Mouse (Mus musculus): Measurements from ENCODE around the gene Wasf3.

Gene Wasf3

DNA sequence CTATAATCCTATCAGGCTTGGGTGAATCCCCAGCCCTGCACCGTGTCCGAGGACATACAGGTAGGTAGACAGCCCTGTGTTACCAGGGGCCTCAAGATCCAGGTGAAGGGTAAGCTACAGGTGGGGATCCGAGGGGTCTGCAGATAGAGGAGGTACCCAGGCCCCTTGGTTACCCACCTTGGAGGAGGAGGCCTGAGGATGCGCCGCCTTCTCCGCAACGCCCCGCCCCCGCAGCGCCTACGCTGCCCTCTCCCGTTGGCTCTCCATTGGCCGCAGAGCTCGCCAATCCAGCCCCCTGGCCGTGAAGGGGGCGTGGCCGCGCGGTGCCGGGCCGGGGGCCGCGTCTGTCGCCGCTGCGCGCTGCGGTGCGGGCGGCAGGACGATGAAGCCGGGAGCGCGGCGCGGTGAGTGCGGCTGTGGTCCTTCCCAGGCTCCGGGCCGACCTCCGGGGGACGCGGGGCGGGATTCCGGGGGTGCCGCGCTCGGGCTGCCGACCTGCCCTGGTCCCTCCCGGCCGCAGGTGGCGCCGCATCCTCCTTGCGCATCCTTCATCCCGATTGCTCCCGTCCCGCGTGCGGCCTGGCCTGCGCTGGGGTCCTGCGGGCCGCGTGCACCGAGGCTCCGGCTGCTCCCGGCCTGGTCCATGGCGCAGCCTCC, at the start of gene Wasf3:
Gene Wasf3 (plus strand): TSS at position 51 of the 657 bp plus-strand sequence.
- peak; percentile 75 to 89 for DNase-seq (ENCODE audit: low spot score in 2 of 2)

- peak in 1 of 2 experiments; percentile 76 for DNase-seq (ENCODE audit: low spot score in 2 of 2)
Observed at GRCm38 (mm10) chr5:146338064-146338463, 46.7 kb upstream of the Wasf3 start.

GRCm38 (mm10) chr5:146340037-146340436, 44.7 kb upstream of the Wasf3 start:
- no peak for DNase-seq (ENCODE audit: low spot score in 2 of 2)

- no peak for DNase-seq (ENCODE audit: low spot score in 2 of 2)
Observed at GRCm38 (mm10) chr5:146344911-146345686, 39.7 kb upstream of the Wasf3 start.

DNA sequence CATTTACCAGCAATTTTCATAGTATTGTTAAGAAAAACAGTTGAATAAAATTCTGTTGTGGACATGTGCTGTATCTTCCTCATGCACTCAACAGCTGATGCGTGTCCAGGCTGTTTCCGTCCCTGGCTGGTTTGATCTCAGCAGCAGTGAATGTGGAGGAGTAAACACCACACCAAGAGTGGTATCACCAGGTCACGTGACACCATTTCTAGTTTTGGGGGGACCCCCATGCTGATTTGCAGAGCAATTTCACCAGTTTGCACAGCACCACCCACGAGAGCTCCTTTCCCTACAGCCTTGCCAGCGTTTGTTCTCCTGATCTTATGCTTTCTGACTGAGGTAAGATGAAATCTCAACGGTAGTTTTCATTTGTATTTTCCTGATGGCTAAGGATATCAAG, 37.7 kb upstream of the Wasf3 start:
- no peak for DNase-seq (ENCODE audit: low spot score in 2 of 2)

DNA sequence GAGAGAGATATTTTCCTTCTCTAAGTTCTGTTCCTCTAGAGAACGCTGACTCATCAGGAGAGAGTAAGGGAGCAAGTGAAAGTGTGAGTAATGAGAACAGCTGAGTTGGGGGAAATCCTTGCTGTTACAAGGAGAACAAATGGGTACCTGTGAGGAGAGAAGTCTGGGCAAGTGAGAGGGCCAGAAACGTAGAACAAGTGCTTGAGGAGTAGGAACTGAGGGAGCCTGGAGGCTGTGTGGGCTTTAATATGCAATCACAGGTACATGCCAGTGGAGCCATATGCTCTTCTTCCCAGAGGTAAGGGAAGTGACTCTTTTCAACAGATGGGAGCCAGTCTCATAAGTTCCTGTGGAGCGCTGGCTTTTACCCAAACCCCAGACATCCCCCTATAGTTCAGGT, 35.6 kb upstream of the Wasf3 start:
- DNase-seq (ENCODE audit: low spot score in 2 of 2): peak in 1 of 2 experiments; percentile 55

DNA sequence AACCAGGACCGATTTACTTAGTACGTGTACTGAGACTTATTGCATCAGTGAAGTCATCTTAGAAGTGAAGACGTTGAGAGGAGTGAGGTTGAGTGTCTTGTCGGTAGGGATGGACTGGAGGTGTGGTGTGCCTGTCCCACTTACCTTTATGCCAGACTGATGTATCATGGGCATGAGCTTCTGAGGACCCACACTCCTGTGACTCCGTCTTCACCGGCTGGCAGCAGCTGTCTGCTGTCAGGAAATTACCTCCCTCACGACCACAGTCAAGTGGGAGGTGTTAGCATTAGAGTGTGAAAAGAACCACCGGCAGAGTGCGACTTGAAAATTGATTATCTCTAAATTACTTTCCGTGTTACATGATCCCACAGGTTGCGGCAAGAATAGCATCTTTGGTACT, 34.0 kb upstream of the Wasf3 start:
- no peak for DNase-seq (ENCODE audit: low spot score in 2 of 2)

DNA sequence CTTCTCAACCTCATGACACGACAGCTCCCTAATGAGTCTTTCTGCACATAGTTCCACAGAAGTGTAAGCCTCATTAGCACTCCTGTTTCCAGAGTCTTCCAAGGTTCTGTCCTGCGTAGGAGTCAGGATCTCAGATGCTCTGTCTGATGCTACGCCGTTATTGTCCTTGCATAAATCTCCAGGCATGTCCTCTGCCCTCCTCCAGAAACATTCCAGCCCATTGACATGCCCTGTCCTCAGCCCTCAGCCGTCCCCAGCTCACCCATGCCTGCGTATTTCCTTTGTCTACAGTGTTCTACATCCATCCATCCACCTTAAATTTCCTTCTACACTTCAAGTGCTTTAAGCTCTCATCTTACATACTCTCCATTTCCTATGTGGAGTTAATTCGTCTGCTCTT, 32.8 kb upstream of the Wasf3 start:
- no peak for DNase-seq (ENCODE audit: low spot score in 2 of 2)

DNA sequence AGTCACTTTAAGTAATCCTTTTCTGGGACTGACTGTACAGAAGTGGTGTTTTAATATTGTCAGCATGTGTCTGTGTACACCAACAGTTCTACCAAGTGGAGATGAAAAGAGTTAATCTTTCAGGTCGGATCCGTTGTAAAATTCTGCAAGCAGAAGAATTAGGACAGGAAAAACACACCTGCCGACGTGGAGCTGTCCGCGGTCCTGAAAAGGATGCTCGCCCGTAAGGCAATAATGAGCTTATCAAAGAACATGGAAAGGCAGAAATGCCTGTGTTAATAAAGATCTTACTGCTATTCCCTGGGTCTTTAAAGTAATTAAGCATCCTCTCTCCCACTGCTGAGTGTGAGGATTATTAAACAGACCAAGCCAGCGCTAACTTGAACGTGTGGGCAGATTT, 24.4 kb upstream of the Wasf3 start:
- DNase-seq (ENCODE audit: low spot score in 2 of 2): no peak

GRCm38 (mm10) chr5:146362711-146363110, 22.1 kb upstream of the Wasf3 start:
- DNase-seq (ENCODE audit: low spot score in 2 of 2): no peak

DNA sequence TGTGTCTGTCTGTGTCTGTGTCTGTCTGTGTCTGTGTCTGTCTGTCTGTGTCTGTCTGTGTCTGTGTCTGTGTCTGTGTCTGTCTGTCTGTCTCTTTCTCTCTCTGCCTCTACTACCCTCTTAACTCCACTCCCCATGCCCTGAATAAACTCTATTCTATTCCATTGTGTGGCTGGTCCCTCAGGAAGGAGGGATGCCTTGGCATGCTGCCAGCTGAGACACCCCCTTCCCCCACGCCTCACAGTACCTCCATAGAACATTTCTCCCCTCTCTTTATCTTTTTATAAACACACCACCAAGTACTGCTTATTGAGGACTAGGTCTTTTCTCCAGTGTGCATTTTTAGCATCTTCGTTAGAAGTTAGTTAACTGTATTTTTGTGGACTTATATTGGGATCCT, 16.4 kb upstream of the Wasf3 start:
- no peak for DNase-seq (ENCODE audit: low spot score in 2 of 2)

- DNase-seq (ENCODE audit: low spot score in 2 of 2): no peak
Observed at GRCm38 (mm10) chr5:146368971-146369370, 15.8 kb upstream of the Wasf3 start.

GRCm38 (mm10) chr5:146370794-146371193, 14.0 kb upstream of the Wasf3 start:
- DNase-seq (ENCODE audit: low spot score in 2 of 2): peak in 1 of 2 experiments; percentile 55

DNA sequence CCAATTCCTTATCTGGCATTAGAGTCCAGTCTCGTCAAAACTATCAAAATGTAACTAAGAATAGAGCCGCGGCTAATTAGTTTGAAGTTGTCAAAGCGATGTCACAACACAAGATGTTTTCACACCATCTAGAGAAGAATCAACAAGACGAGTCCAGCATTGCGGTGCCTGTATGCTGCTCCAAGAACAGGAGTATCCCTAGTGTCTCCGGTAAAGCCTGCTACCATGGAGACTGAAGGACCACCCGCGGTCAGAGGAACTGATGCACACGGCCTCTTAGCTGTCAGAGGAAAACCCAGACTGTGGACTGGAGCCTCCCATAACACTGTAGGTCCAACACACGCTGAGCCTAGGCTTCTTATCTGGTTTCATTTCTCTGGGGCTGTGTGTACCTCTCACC, 11.5 kb upstream of the Wasf3 start:
- no peak for DNase-seq (ENCODE audit: low spot score in 2 of 2)

- DNase-seq (ENCODE audit: low spot score in 2 of 2): no peak
Observed at GRCm38 (mm10) chr5:146376601-146377000, 8.2 kb upstream of the Wasf3 start.

DNA sequence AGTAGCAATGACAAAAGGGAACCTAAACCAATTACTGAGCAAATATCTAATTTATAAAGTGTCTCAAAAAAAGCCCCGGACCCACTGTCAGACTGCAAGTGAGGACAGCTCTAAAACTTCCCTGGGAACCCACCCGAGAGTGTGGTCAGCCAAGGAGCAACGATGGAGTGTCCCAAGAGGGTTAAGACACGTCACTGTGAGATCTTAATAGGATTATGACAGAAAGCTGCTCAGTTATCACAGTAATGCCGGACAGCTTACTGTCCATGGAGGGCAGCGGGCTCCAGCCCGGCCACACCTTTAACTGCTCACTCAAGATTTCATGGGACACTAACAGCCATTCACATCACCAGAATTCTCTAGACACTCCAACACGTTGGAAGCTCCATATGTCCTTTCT, 4.7 kb upstream of the Wasf3 start:
- no peak for DNase-seq (ENCODE audit: low spot score in 2 of 2)

GRCm38 (mm10) chr5:146382268-146382667, 2.5 kb upstream of the Wasf3 start:
- no peak for DNase-seq (ENCODE audit: low spot score in 2 of 2)

- DNase-seq (ENCODE audit: low spot score in 2 of 2): no peak
Observed at GRCm38 (mm10) chr5:146383401-146383800, 1.4 kb upstream of the Wasf3 start.

GRCm38 (mm10) chr5:146385989-146386388, 1.2 kb downstream of the Wasf3 start:
- DNase-seq (ENCODE audit: low spot score in 2 of 2): no peak

DNA sequence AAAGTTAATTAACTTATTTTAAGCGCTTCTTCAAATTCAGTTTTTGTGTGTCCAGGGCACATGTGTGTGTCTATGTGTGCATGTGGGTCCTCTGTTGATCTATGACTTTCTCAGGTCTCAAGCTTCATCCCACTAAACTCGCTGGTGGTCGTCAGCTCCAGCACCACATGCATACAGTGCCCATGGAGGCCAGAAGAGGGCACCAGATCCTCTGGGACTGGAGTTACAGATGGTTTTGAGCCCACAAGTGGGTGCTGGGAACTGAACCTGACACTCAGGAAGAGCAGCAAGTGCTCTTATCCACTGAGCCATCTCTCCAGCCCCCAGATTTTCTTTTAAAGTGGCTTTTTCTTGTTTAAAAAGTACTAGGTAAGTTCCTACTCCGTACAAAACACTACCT, 2.1 kb downstream of the Wasf3 start:
- DNase-seq (ENCODE audit: low spot score in 2 of 2): no peak

GRCm38 (mm10) chr5:146394563-146394962, 9.8 kb downstream of the Wasf3 start:
- no peak for DNase-seq (ENCODE audit: low spot score in 2 of 2)

- no peak for DNase-seq (ENCODE audit: low spot score in 2 of 2)
Observed at GRCm38 (mm10) chr5:146397253-146397652, 12.5 kb downstream of the Wasf3 start.

GRCm38 (mm10) chr5:146398386-146399115, 13.8 kb downstream of the Wasf3 start:
- DNase-seq (ENCODE audit: low spot score in 2 of 2): no peak
